Mouse (Mus musculus): ENCODE results near the gene Pigm. TPM values are rescaled to one million over a fixed set of nuclear protein-coding genes. Genes with fewer than 3 reads are reported as not detected.

Pigm gene
- polyA plus RNA-seq, 1 experiment from 2014 or later: 9.4 TPM

GRCm38 (mm10) chr1:172418642-172419041, 42.3 kb downstream of the Pigm start:
- no peak overlapping the region for H3K4me2 ChIP-seq (replicated peaks)
- H3K9me3 ChIP-seq: no peaks in the 10 kb centered on the region
- H3K4me1 ChIP-seq: no peaks in the 10 kb centered on the region
- 74% methylated on average over 3 of the region's 3 CpGs for WGBS
- H3K36me3 ChIP-seq: no peaks in the 10 kb centered on the region
- H3K27ac ChIP-seq: no peak overlapping the region
- no peak for ATAC-seq (ENCODE audit: low FRiP score, low read depth)
- H3K4me3 ChIP-seq: no peak overlapping the region
- no peak overlapping the region for H3K9ac ChIP-seq
- H3K27me3 ChIP-seq (replicated peaks): no peaks in the 10 kb centered on the region

GRCm38 (mm10) chr1:172420181-172420580, 43.8 kb downstream of the Pigm start:
- Histone ChIP-seq H3K4me1 (no peaks in the 10 kb centered on the region), H3K4me3 (no peak overlapping the region), H3K27ac (no peak overlapping the region), H3K27me3 (replicated peaks) (no peaks in the 10 kb centered on the region), H3K4me2 (replicated peaks) (no peak overlapping the region), H3K36me3 (no peaks in the 10 kb centered on the region), H3K9me3 (no peaks in the 10 kb centered on the region), H3K9ac (no peak overlapping the region)
- WGBS: 91% methylated on average over 6 of the region's 6 CpGs
- ATAC-seq (ENCODE audit: low FRiP score, low read depth): no peak

DNA sequence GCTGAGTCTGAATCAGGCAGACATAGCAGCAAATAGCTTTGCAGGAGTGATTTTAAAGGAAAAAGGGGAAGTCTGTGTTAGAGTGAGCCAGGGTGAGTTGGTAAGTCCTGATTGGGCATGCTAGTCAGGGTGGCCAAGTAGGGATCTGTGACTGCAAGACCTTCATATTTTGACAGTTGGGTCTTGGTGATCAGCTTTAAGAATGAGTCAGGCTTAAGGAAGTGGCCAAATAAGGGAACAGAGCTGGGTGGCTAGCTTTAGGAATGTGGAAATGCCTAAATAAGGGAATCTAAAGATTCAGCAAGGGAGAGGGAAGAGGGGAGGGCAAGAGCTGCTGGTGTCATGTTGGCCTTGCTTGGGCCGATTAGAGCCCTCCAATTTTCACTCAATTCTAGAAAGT, 47.0 kb downstream of the Pigm start:
- ATAC-seq (ENCODE audit: low FRiP score, low read depth): no peak
- no peak overlapping the region for H3K4me3 ChIP-seq
- 68% methylated on average over 1 of the region's 1 CpGs for WGBS
- no peak overlapping the region for H3K27ac ChIP-seq
- no peak overlapping the region for H3K4me2 ChIP-seq (replicated peaks)
- H3K4me1 ChIP-seq: no peaks in the 10 kb centered on the region
- no peak overlapping the region for H3K9ac ChIP-seq
- no peaks in the 10 kb centered on the region for H3K36me3 ChIP-seq
- no peaks in the 10 kb centered on the region for H3K9me3 ChIP-seq
- H3K27me3 ChIP-seq (replicated peaks): no peaks in the 10 kb centered on the region

DNA sequence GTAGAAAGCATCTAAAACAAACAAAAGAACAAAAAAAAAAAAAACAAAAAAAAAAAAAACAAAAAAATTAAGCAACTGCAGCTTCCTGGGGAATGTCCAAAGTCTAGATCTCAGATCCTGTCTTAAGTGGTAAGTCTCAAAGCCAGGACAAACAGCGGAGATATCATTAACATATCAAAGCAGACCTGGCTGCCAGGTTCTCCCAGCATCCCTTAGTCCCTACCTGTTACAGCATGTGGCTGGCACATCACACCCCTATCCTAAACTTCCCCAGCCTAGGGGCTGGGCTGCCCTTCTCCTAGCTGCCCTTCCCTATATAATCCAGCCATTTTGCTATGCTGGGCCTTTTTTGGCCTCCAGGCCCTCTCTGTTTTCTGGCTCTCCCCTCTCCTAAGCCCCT, 50.1 kb downstream of the Pigm start:
- Histone ChIP-seq H3K4me3 (no peak overlapping the region), H3K36me3 (no peaks in the 10 kb centered on the region), H3K4me2 (replicated peaks) (no peak overlapping the region), H3K4me1 (no peaks in the 10 kb centered on the region), H3K27me3 (replicated peaks) (no peaks in the 10 kb centered on the region), H3K27ac (no peak overlapping the region), H3K9ac (no peak overlapping the region), H3K9me3 (no peaks in the 10 kb centered on the region)
- no peak for ATAC-seq (ENCODE audit: low FRiP score, low read depth)
- 53% methylated on average over 1 of the region's 1 CpGs for WGBS

GRCm38 (mm10) chr1:172427841-172428240, 51.5 kb downstream of the Pigm start:
- no peak for ATAC-seq (ENCODE audit: low FRiP score, low read depth)
- 90% methylated on average over 3 of the region's 3 CpGs for WGBS
- Histone ChIP-seq H3K4me2 (replicated peaks) (no peak overlapping the region), H3K4me3 (no peak overlapping the region), H3K9ac (no peak overlapping the region), H3K36me3 (no peaks in the 10 kb centered on the region), H3K27ac (no peak overlapping the region), H3K4me1 (no peaks in the 10 kb centered on the region), H3K9me3 (no peaks in the 10 kb centered on the region), H3K27me3 (replicated peaks) (no peaks in the 10 kb centered on the region)

GRCm38 (mm10) chr1:172428614-172429013, 52.3 kb downstream of the Pigm start:
- Histone ChIP-seq H3K4me1 (no peaks in the 10 kb centered on the region), H3K9ac (no peak overlapping the region), H3K4me3 (no peak overlapping the region), H3K36me3 (no peaks in the 10 kb centered on the region), H3K9me3 (no peaks in the 10 kb centered on the region), H3K4me2 (replicated peaks) (no peak overlapping the region), H3K27ac (no peak overlapping the region), H3K27me3 (replicated peaks) (no peaks in the 10 kb centered on the region)
- ATAC-seq (ENCODE audit: low FRiP score, low read depth): no peak
- 75% methylated on average over 1 of the region's 1 CpGs for WGBS

DNA sequence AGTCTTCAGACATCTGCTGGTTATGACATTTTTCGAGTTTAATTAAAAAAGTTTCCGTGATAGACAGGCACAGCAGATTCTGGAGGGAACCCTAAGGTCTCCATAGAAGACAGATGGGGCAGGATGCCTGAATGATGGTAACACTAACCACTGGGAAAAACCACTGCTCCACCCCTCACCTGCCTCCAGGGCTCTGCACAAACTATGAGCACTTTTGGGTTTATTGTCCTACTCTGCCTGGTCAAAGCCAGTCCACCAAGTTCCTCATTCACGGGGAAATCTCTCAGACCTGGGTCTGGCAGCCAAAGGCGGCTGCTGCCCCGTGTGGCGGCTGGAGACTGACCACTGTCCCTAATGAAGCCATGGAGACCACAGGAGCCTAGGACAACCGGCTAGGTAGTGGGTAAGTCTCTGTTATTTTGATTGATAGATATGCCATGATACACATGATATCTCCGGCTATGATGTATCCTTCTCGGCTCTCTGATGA, 54.4 kb downstream of the Pigm start:
- Histone ChIP-seq H3K27ac (no peak overlapping the region), H3K9ac (no peak overlapping the region), H3K4me3 (no peak overlapping the region), H3K9me3 (no peaks in the 10 kb centered on the region), H3K4me2 (replicated peaks) (no peak overlapping the region), H3K36me3 (no peaks in the 10 kb centered on the region), H3K4me1 (no peaks in the 10 kb centered on the region), H3K27me3 (replicated peaks) (no peaks in the 10 kb centered on the region)
- WGBS: 52% methylated on average over 9 of the region's 9 CpGs
- no peak for ATAC-seq (ENCODE audit: low FRiP score, low read depth)

- Histone ChIP-seq H3K27ac (no peak overlapping the region), H3K36me3 (no peaks in the 10 kb centered on the region), H3K27me3 (replicated peaks) (no peaks in the 10 kb centered on the region), H3K4me3 (no peak overlapping the region), H3K4me2 (replicated peaks) (no peak overlapping the region), H3K4me1 (no peaks in the 10 kb centered on the region), H3K9me3 (no peaks in the 10 kb centered on the region), H3K9ac (no peak overlapping the region)
- WGBS: 61% methylated on average over 4 of the region's 4 CpGs
- ATAC-seq (ENCODE audit: low FRiP score, low read depth): no peak
Measured at GRCm38 (mm10) chr1:172431836-172432586, 55.7 kb downstream of the Pigm start.

GRCm38 (mm10) chr1:172432587-172432955, 56.2 kb downstream of the Pigm start:
- Histone ChIP-seq H3K27me3 (replicated peaks) (no peaks in the 10 kb centered on the region), H3K4me2 (replicated peaks) (no peak overlapping the region), H3K4me1 (no peaks in the 10 kb centered on the region), H3K27ac (no peak overlapping the region), H3K36me3 (no peaks in the 10 kb centered on the region), H3K4me3 (no peak overlapping the region), H3K9ac (no peak overlapping the region), H3K9me3 (no peaks in the 10 kb centered on the region)
- ATAC-seq (ENCODE audit: low FRiP score, low read depth): no peak
- 91% methylated on average over 3 of the region's 3 CpGs for WGBS

DNA sequence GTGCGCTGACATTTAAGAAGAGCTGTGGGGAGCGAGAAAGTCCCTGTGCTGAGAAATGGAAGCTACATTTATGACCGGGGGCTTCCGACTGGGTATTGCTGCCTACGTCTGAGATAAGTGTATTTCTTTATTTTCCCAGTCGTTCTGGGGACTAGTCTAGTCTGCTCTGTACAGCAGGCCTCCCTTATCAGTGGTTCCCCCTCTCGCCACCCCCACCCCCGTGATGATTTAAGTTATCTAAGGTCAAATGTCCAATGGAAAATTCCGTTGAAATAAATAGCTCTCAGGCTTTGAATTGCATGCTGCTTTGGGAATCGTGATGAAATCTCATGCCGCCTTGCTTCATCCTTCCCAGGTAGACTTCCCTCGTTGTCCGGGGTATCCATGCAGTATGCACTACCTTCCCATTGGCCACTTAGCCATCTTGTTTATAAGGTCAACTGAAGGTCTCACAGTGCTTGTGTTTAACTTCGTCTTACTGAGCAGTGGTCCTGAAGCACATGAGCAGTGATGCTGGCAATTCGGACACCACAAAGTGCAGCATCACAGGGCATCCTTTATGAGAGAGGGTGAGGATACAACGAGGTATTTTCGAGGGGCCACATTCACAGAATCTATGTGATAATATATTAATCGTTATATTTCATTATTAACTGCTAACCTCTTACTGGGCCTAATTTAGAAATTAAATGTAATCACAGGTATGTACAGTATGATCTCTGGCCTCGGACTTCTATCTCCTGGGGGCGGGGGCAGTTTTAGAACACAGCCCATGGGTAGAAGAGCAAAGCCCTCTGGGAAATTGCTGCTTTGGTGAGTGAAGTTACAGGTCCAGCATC, 56.9 kb downstream of the Pigm start:
- Histone ChIP-seq H3K36me3 (no peaks in the 10 kb centered on the region), H3K4me2 (replicated peaks) (no peak overlapping the region), H3K4me3 (no peak overlapping the region), H3K27me3 (replicated peaks) (no peaks in the 10 kb centered on the region), H3K9me3 (no peaks in the 10 kb centered on the region), H3K4me1 (no peaks in the 10 kb centered on the region), H3K27ac (no peak overlapping the region), H3K9ac (no peak overlapping the region)
- ATAC-seq (ENCODE audit: low FRiP score, low read depth): no peak
- 88% methylated on average over 20 of the region's 20 CpGs for WGBS

Measured in neural tube, embryonic 12.5 days (tissue).